Mouse (Mus musculus): ENCODE measurements at regions not wholly inside any gene's neighbourhood (a gene's known extent, or its start where the extent isn't known, plus 50 kb on each side); places are given as distances from the start of the nearest gene placed in this dataset.

DNA sequence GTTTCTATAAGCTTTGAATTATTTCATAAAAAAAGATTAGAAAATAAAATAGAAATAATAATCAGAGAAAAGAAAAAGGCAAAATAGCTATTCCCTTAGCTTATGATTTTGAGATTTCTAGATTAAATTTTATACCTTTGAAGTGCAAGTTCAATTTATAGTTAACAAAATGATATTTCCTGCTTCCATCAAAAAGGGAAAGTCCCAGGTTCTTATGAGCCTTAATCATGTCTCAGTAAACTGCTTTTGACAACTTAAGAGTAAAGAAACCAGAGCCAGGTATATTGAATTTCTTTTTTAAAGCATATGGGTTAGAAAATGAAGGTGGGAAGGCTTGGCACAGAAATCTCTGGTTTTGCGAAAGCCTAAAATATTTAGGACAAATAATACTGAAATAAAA, 733.4 kb upstream of the Tbl1xr1 start:
- Histone ChIP-seq H3K4me2 (no peak overlapping the region), H3K27ac (ENCODE audit: low read depth) (no peak overlapping the region), H3K4me3 (ENCODE audit: low read depth, low read length) (no peak overlapping the region), H3K9me3 (ENCODE audit: low read depth, low read length) (no peaks in the 10 kb centered on the region), H3K27me3 (ENCODE audit: insufficient read depth, low read length) (no peaks in the 10 kb centered on the region), H3K4me1 (ENCODE audit: insufficient read depth) (no peaks in the 10 kb centered on the region), H3K9ac (no peak overlapping the region), H3K36me3 (ENCODE audit: insufficient read depth) (no peaks in the 10 kb centered on the region)
- TF ChIP-seq CTCF (IDR thresholded peaks at IDR 0.05; ENCODE audit: low read depth) = no peak
- 96% methylated on average over 1 of the region's 1 CpGs for WGBS
- no peak for DNase-seq
- no peak for ATAC-seq (ENCODE audit: insufficient read depth)

DNA sequence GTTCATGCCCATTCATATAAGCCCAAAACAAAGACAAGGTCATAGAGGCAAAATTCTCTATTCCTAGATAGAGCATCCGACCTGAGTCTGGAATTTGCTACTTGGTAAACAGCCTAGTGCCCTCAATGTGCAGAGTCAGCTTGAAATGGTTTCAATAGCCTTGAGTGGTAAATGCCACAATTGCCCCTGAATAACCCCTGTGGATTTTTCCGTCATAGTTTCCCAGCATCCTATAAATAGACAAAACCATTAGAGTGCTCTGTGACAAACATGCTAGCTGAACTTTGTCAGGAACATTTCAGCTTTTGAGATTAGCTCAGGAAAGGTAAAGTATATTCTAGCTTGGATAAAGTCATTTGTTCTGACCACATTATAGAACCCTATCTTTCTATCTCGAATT, 727.0 kb upstream of the Tbl1xr1 start:
- H3K4me2 ChIP-seq = no peak overlapping the region
- TF ChIP-seq CTCF (IDR thresholded peaks at IDR 0.05; ENCODE audit: low read depth) = no peak
- H3K27ac ChIP-seq (ENCODE audit: low read depth) = no peak overlapping the region
- H3K27me3 ChIP-seq (ENCODE audit: insufficient read depth, low read length) = no peaks in the 10 kb centered on the region
- no peak overlapping the region for H3K9ac ChIP-seq
- no peaks in the 10 kb centered on the region for H3K9me3 ChIP-seq (ENCODE audit: low read depth, low read length)
- H3K36me3 ChIP-seq (ENCODE audit: insufficient read depth) = no peaks in the 10 kb centered on the region
- no peaks in the 10 kb centered on the region for H3K4me1 ChIP-seq (ENCODE audit: insufficient read depth)
- ATAC-seq (ENCODE audit: insufficient read depth) (no peak), DNase-seq (no peak)
- WGBS = 70% methylated on average over 3 of the region's 3 CpGs
- H3K4me3 ChIP-seq (ENCODE audit: low read depth, low read length) = no peak overlapping the region

DNA sequence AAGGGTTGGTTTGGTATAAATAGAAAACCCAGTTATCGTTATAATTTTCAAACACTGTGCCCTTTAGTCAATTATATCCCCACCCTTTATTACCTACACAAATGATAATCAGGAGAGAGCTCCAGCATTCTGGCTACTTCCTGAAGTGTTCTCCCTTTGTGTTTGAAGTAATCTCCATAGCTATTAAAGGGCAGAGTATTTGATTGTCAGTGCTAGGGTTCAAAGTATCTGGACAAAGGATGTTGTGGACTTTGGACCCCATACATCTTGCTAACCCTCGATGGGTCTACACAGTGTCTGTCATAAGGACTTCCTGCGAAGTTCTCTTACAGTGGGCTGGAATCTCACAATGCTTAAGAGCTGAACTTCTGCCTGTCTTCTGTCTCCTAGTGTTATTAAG, 720.3 kb upstream of the Tbl1xr1 start:
- Histone ChIP-seq H3K9ac (no peak overlapping the region), H3K27me3 (ENCODE audit: insufficient read depth, low read length) (no peaks in the 10 kb centered on the region), H3K9me3 (ENCODE audit: low read depth, low read length) (no peaks in the 10 kb centered on the region), H3K36me3 (ENCODE audit: insufficient read depth) (no peaks in the 10 kb centered on the region), H3K4me3 (ENCODE audit: low read depth, low read length) (no peak overlapping the region), H3K27ac (ENCODE audit: low read depth) (no peak overlapping the region), H3K4me1 (ENCODE audit: insufficient read depth) (no peaks in the 10 kb centered on the region), H3K4me2 (no peak overlapping the region)
- TF ChIP-seq CTCF (IDR thresholded peaks at IDR 0.05; ENCODE audit: low read depth) = no peak
- WGBS = 78% methylated on average over 3 of the region's 3 CpGs
- ATAC-seq (ENCODE audit: insufficient read depth) (no peak), DNase-seq (no peak)

DNA sequence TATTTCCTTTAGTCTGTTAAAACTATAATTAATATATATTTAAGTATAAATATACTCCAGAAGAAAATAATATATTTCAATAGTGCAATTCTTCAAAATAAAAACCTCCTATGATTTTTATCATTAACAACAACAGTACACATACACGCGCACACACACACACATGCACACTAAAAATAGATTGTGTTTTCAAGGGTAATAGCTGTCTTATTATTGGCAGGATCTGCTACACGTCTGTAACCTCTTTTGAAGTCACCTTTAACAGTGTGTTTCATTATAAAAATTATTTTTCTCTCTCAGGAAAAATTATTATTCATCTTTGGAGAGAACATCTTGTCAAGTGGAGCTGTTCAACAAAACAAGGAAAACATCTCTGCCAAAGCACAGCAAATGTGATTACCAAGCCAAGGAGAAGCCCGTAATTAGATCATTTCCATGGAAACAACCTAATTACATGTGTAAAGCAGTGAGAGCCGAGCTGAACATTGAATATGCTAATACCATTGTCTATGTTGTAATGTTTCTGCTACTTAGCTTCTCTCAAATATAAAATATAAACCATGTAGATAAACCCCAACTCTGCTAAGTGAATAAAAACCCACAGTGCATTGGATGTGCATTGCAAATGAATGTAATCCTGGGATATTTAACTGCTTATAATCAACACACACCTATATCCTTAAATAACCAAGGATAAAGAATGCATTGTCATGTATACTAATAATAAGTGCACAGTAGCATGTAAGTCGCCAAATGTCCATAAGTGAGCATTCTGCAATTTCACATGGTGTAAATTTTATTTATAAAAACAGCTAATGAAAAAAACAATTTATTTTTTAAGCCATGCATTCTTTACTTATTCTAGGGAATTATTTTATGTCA, 719.4 kb upstream of the Tbl1xr1 start:
- 75% methylated on average over 6 of the region's 6 CpGs for WGBS
- no peak for TF ChIP-seq CTCF (IDR thresholded peaks at IDR 0.05; ENCODE audit: low read depth)
- ATAC-seq (ENCODE audit: insufficient read depth) (no peak), DNase-seq (no peak)
- no peak overlapping the region for H3K4me2 ChIP-seq
- H3K27ac ChIP-seq (ENCODE audit: low read depth) = no peak overlapping the region
- no peak overlapping the region for H3K4me3 ChIP-seq (ENCODE audit: low read depth, low read length)
- no peaks in the 10 kb centered on the region for H3K36me3 ChIP-seq (ENCODE audit: insufficient read depth)
- no peaks in the 10 kb centered on the region for H3K9me3 ChIP-seq (ENCODE audit: low read depth, low read length)
- H3K4me1 ChIP-seq (ENCODE audit: insufficient read depth) = no peaks in the 10 kb centered on the region
- H3K9ac ChIP-seq = no peak overlapping the region
- no peaks in the 10 kb centered on the region for H3K27me3 ChIP-seq (ENCODE audit: insufficient read depth, low read length)

DNA sequence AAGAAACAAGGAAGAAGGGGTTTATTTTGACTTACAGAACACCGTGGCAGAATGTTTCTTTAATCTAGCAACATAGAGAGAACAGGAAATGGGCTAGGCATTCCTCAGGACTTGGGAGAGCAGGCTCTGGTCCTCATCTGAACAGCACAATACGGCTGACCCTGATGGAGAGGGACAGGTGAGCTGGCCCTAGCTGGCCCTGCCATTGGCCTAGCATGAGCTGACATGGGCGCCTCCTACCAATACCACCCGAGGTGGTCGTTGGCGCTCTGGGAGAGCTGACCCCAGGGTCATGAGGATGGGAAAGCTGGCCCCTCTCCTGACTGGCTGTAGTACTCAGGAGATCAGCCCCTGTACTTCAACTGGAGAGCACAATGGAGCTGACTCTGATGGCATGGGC, 718.4 kb upstream of the Tbl1xr1 start:
- Histone ChIP-seq H3K4me3 (ENCODE audit: low read depth, low read length) (no peak overlapping the region), H3K36me3 (ENCODE audit: insufficient read depth) (no peaks in the 10 kb centered on the region), H3K9me3 (ENCODE audit: low read depth, low read length) (no peaks in the 10 kb centered on the region), H3K4me2 (no peak overlapping the region), H3K27me3 (ENCODE audit: insufficient read depth, low read length) (no peaks in the 10 kb centered on the region), H3K27ac (ENCODE audit: low read depth) (no peak overlapping the region), H3K4me1 (ENCODE audit: insufficient read depth) (no peaks in the 10 kb centered on the region), H3K9ac (no peak overlapping the region)
- ATAC-seq (ENCODE audit: insufficient read depth) (no peak), DNase-seq (no peak)
- 84% methylated on average over 6 of the region's 6 CpGs for WGBS
- no peak for TF ChIP-seq CTCF (IDR thresholded peaks at IDR 0.05; ENCODE audit: low read depth)

DNA sequence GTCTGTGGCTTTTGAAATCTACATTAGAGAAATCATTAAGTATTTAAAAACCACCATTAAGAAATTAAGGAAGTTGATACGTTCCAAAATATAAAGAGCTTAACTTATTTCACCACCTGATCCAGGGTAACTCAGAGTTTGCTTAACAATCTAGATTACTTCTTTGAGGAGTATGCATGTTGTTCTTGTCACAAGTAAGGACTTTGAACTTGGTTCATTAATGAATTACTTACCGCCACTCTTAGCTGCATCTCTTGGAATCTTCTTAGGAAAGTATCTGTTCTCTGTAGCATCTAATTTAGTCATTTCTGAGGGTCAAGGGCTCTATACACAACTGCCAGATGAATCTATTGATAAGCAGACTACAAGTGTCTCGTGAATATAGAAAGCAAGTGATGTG, 715.4 kb upstream of the Tbl1xr1 start:
- DNase-seq (no peak), ATAC-seq (ENCODE audit: insufficient read depth) (no peak)
- H3K9me3 ChIP-seq (ENCODE audit: low read depth, low read length) = no peaks in the 10 kb centered on the region
- no peak overlapping the region for H3K9ac ChIP-seq
- no peaks in the 10 kb centered on the region for H3K27me3 ChIP-seq (ENCODE audit: insufficient read depth, low read length)
- no peak for TF ChIP-seq CTCF (IDR thresholded peaks at IDR 0.05; ENCODE audit: low read depth)
- H3K36me3 ChIP-seq (ENCODE audit: insufficient read depth) = no peaks in the 10 kb centered on the region
- H3K4me1 ChIP-seq (ENCODE audit: insufficient read depth) = no peaks in the 10 kb centered on the region
- WGBS = 76% methylated on average over 3 of the region's 3 CpGs
- H3K27ac ChIP-seq (ENCODE audit: low read depth) = no peak overlapping the region
- H3K4me2 ChIP-seq = no peak overlapping the region
- no peak overlapping the region for H3K4me3 ChIP-seq (ENCODE audit: low read depth, low read length)

DNA sequence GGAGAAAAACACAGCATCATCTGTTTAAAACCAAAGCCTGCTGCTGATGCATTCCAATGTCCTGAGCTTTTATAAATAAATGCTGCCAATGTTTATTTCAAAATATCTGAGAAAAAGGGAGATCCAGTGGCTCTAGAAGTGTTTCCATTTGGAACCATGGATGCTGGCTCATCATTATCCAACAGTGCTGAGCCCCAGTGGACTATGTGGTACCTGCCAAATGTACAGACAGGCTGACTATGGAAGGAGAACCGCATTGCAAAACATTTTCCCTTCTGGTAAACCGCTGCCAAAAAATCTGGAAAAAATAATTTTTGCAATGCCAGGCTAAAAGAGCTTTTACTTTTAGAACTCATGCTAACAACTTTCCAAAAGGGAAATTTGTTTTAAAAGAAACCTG, 696.6 kb upstream of the Tbl1xr1 start:
- Histone ChIP-seq H3K4me2 (no peak overlapping the region), H3K9me3 (ENCODE audit: low read depth, low read length) (no peaks in the 10 kb centered on the region), H3K27ac (ENCODE audit: low read depth) (no peak overlapping the region), H3K9ac (no peak overlapping the region), H3K27me3 (ENCODE audit: insufficient read depth, low read length) (no peaks in the 10 kb centered on the region), H3K4me3 (ENCODE audit: low read depth, low read length) (no peak overlapping the region), H3K4me1 (ENCODE audit: insufficient read depth) (no peaks in the 10 kb centered on the region), H3K36me3 (ENCODE audit: insufficient read depth) (no peaks in the 10 kb centered on the region)
- ATAC-seq (ENCODE audit: insufficient read depth) (peak; percentile 82; the same call in 1 of the 2 replicates), DNase-seq (peak; percentile 63)
- TF ChIP-seq CTCF (IDR thresholded peaks at IDR 0.05; ENCODE audit: low read depth) = no peak
- 67% methylated on average over 2 of the region's 2 CpGs for WGBS
